Mouse (Mus musculus): ENCODE data around the gene Cox5b.
A peak's percentile ranks its signal among the peaks of the same experiment; 100 is the strongest.

The Cox5b gene

DNA sequence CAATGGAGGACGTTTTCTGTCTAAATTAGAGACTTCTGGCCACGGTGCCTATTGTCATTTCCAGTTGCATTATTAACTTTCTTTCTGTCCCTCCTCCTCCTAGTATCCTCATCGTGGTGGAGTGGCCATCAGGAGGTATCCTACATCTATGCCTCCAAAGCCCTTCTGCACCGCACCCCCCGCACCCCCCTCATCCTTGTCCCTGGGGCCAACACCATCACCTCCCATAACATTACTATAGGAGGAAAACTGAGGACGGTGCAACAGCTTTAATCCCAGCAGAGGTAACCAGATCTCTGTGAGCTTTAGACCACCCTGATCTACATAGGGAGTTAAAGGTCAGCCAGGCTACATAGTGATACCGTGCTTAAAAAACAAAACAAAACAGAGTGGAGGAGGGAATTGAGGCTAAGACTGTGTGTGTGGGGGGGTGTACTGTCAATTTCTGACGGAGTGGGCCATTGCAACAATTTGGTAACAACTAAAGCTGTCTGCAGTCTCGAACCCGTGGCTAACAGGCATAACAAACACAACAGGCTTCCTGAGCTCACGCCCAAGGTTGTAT, 496 bp upstream of the Cox5b start:
- no peak for DNase-seq

DNA sequence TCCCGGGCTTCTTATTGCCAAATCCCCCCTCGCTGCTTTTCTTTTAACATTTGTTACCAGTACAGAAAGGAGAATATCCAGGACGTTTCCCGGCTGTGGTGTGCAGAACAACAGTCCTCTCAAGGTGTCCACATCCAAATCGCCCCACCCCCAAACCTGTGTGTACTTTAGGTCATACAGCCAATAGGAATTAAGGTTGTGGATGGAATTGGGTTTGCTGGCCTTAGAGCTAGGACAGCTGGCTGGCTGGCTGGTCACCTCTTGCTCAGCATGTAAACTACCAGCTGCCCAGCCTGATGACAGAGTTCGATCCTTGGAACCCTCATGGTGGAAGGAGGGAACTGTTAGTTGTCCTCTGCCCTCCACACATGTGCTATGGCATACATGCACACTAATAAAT, 3.6 kb downstream of the Cox5b start:
- DNase-seq, result no peak

DNA sequence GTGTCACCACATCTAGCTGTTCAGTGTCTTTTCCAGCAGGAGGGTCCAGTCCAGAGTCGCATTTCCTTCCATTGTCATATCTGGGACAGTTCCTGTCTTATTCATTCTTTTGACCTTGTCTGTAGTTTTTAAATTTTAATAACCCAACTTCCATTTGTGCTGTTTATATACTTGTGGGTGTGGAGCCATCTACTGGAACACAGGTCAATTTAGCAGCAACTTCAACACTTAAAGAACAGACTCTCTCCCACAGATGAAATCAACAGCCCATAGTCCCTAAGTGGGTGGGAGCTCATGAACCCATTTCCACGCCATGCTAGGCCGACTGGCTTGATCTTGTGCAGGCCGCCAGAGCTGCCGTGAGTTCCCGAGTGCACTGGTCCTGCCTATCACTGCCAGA, 5.2 kb downstream of the Cox5b start:
- DNase-seq, result no peak

DNA sequence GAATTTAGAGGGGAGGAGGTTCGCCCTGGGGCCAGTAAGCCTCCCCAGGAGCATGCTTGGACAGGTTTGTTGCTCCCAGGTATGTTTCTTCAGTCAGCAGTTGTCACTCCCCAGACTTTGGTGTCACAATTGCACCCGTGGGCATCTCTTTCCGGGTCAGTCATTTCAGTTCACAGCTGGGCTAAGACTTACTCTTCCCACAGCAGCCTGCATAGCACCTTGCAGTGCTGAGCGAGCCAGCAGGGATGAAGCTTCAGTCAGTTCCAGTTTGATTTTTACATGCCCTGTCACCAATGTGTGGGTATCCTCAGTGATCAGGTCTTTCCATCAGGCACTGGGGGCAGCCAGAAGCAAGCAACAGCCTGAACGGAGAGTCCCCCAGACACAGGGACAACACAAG, 5.8 kb downstream of the Cox5b start:
- DNase-seq, result no peak

DNA sequence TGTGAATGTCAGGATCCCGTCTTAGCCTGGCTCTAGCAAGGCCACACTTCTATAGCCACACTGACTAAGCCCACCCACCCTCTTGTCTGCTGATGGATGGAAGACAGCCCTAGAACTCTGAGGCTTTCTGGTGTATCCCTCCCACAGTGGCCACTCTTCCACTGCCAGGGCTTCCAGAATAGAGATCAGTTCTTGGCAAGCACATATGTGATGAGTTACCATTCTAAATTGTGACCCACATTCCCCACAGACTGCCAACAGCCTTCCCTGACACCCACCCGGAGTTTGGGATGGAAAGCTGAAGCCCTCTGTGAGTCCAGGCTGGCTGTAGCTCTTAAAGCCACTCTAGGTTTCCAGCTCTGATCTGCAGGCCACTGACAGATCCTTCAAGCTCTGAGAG, 15.9 kb downstream of the Cox5b start:
- DNase-seq, result no peak

DNA sequence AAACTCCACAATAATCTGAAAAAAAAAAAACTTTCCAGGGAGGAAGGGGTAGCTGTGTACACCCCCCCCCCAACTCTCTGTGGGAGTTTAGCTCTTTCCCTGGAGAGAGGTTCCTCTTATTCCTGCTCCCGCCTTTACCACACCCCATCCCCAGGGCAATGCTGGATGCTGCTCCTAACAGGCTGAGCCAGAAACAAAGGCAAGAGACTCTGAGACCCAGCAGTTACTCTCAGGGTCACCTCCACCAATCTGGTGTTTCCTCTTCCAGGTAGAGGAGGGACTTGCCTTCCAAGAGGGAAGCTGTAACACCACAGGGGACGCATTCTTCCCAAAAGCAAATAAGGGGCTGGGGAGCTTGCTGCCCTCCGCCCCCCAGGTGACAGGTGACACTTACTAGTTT, 16.5 kb downstream of the Cox5b start:
- no peak for DNase-seq

DNA sequence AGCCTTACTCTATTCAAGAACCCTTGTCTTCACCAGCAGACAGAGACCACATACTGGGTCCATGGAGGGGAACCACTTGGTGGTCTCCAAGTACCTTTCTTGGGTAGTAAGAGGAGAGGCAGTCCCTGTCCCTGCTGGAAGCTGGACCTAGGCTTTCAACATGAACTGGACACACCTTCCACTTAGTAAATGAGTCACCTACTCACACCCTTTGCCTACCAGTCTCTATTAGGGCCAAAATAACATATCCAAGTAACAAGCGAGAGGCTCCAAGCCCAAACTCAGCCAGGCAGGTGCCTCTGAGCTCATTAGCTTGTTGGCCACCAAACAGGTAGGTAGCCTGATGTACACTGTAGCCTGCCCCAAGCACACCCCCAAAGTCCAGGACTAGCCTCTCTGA, 17.4 kb downstream of the Cox5b start:
- DNase-seq, result peak; percentile 32

DNA sequence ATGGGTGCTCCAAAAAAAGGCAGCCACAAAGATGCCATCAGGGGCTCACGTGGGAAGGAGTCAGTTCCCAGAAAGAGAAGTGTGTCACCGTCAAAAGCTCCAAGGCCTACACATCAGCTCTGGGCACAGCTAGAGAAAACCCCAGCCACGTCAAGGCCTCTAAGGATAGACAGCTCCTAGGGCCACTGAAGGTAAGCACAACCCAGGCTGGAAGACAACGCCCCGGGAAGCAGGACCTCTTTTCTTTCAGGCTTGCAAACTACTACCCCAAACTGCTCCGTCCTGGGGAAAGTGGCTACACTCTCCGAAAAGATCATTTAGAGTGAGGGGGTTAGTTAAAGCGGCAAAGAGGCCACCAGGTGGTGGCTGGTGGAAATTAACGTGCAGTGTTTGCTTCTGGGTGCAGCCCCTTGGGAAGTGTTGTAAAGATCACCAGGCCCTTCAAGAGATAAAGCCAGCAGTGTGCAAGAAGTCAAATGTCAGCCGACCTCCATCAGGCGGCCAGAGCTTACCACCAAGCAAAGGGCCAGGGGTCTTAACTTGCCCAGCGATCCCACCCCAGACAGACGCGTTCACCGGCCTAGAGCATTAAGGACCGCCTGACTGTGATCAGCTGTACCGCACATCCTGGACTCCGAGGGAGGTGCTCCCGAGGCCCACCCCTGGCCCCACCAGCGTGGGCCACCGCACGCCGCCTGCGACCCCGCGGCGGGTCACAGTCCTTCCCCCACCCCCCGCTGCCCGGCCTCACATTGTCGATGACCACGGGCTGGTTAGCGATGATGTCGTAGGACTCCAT, 18.0 kb downstream of the Cox5b start:
- peak; percentile 40 for DNase-seq

DNA sequence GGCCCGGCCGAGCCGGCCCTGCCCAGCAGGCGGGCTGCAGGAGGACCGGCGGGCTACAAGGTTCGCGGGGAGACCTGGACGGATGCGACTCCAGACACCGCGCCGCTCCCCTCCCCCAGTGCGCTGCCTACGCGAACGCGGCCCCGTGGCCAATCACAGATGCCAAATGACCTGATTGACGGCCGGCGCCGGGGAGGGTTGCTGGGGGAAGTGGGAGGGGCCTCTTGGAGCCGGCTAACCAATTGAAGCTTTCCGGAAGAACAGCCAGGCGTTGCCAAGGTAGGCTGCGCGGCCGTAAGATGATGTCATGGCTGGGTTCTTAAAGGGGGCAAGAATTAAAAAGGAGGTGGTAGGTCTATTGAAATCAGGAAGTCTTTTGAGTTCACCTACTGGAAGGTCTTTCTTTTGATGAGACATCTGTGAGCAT, 18.6 kb downstream of the Cox5b start, which contains the start of gene 4933424G06Rik:
Gene 4933424G06Rik, plus strand, starts transcription at position 296 of the 427 bp plus-strand sequence.
- peak; percentile 98 for DNase-seq

DNA sequence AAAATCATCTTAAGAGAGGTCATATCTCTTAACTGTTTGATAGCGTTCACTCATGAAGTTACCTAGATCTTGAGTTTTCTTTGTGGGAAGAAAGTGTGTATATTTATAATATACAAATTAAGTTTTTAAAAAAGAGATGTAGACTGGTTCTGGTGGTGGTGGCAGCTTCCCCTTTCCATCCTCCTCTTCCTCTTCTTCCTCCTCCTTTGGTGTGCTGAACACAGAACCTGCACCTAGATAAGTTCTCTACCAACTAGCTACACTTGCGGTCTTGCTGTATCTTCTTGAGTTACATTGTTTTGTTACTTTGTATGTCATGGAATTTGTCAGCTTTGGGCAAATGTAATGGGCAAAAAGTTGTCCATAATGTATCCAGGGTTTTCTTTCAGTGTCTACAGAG, 19.9 kb downstream of the Cox5b start:
- DNase-seq, result no peak

DNA sequence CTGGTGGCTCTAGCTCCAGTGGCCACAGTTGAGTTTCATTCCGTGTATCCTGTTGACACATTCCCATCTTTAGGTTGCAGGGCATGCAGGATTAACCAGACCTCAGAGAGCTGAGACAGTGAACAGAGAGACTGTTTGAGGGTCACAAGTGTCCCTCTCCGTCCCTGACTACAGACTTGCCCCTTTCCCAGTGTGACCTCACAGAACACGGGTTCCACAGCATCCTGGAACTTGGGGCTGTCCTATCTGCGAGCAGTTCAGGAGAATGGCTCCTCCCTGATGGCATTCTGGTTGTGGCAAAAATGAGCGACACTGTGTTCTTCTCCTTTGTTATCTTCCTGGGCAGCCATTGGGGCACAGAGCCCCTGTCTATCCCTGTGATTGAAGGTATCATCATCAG, 23.1 kb downstream of the Cox5b start, which contains the start of gene Actr1b:
Gene Actr1b, minus strand, starts transcription at position 112 of the 400 bp plus-strand sequence.
- DNase-seq, result no peak

DNA sequence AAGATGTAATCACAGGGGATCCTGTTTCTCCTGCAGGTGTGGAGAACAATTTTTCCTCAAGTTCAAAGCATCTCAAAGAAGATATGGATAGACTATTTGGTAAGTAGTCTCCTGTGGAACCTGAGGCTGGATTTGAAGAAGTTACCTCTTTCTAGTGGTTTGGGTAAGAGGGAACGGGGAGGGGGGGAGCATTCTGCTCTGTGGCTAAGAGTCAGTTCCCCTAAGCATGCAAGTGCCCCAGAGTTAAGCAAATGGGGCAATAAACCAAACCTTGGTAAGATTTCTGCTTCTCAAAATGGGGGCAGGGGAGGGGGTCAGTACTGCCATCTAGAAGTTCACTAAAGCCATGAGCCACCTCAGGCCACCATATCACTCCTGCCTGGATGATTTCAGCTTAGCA, 27.5 kb downstream of the Cox5b start:
- no peak for DNase-seq

DNA sequence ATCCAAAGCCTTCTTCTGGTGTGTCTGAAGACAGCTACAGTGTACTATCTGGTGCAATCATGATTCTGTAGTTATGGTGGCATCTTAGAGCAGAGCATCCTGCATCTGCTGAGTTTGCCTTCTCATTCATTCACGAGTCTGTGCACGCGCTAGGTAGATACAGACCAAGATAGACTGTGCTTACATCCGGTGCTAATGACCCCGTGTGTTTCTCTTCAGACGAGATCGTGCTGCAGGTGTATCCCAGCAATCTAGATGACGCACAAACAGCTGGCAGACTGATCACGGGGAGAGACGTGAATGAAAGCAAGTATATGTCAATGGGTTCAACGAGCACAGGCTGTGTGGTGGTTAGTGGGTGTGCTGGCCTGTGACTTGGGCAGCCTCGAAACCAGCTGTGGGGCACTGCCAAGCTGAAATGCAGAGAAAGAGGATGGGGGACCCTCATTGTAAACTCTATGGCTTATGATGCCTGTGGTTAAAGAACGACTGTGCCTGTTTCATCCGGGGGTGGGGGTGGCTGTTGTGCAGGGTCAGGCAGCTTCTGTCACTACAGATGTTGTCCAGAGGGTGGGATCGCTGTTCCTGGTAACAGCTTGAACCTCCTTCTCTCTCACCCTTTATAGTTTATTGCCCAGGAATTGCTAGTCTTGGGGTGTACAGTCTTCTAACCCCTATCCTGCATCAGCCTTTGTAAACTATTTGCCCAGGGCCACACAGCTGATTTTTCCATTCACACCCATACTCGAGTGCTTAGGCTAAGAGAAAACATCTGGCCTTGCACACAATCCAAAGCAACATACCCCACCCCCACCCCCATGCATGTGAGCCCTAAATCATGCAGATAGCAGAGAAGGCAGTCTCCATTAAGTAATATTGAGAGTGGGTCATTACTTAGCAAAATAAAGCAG, 32.2 kb downstream of the Cox5b start:
- DNase-seq, result no peak

DNA sequence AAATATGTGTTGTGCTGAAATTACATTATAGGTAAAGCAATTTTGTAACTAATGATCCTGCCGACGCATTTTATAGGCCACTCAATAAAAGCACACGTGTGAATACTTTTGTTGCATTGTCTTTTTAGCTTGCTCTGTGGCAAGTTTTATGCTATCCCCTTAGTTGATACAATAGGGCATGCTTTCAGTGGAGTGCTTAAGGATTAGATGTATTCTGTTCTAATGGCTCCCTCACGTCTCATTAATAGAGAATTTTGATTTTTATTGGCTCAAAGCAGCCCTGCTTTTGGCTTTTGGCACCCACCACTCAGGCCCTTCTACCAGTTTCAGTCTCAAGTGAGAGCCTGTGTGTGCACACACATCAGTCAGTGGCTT, 32.8 kb downstream of the Cox5b start:
- DNase-seq, result no peak

DNA sequence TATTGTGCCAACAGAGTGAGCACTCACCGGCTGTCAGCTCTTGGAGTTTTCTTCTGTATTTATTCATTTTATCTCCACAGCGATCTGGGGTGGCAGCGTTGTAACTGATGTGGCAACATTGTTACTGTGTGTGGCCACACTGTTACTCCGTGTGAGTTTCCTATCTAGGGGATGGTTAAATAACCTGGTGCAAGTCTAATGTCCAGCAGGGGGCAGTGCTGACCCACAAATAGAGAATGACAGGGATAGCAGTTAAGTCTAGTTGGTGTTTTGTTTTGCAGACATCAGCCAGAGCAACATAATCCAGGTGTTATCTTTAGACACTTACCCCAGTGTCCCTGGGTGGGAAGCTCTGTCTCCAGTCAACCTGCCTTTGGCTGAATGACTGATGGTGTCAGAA, 46.1 kb downstream of the Cox5b start:
- peak; percentile 66 for DNase-seq

DNA sequence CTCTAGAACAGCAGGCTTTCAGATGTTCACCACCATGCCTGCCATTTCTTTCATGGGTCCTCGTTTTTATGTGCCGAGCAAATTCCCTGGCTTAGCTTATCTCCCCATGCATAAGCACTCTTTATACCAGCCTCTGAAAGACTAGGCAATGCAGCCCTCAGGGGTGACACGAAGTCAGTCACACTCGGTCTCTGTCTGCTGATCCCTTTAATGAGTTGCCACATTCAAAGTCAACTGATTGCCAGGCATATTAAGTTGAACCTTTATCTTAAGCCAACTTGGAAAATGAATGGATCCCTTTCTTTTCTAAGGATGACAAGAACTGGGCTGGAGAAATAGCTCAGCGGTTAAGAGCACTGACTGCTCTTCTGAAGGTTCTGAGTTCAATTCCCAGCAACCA, 48.0 kb downstream of the Cox5b start:
- no peak for DNase-seq

DNA sequence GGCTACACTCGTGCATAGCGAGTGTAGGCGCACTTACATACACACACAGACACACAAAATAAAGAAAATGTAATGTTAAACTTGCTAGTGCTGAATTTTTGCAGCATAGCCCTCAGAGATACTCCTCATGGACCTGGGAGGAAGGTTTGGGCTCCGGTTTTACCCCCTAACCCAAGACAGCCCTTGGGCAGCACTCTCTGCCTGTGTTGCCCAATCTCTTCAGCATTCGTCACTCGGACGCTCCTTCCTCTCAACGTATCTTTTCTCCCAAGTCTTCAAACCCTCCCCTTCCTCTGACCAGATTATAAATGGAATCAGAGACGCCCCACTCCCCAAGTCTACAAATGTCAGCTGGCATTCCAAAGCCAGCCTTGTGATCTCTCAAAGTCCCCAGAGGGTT, 51.8 kb downstream of the Cox5b start:
- DNase-seq, result no peak

Measured in kidney, adult 11 months (tissue).